Mouse (Mus musculus) kidney, postnatal 36 days (tissue): ENCODE measurements around the gene Amdhd2.

Experiments
- DNase-seq, 2 experiments: peaks; one replicate each; pipeline ENCODE4 v3.0.0; 2021 to 2022; ENCODE audit warnings: mixed read lengths in 2 of 2

Amdhd2 gene

DNA sequence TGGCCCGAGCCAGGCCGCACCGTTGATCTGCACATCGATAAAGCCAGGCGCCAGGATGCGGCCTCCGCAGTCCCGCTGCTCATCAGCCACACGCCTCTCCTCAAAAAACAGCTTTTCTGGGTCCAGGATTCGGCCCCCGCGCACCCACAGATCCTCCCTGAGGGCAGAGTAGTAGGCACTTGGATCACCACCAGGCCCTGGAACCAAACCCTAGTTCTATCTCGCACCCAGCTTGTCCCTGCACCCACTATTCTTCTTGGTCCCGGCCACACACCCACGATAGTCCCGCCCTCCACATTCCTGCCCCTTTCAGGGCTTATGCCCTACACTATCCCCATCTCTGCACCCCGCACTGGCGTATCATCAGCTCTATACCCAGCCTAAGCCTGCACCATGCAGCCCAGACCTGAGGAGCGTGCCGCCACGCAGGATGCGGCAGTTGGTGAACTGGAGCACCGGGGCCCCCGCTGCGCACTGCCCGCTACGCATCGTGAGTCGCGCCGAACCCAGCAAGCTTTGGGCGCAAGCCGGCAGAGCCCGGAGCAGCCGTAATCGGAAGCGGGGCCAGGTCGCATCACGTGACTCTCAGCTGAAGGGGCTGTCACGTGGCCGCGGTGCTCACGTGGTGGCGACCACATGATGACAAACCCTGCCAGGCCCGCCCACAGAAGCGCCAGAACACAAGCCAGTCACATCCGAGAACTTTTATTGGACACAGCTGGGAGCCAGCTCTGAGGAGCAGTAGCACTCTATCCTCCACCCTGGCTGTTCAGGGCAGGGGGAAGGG, at the start of gene Amdhd2:
Gene Amdhd2, minus strand, starts transcription at position 591 of the 787 bp plus-strand sequence.
- DNase-seq, result peak; percentile 98 to 99

DNA sequence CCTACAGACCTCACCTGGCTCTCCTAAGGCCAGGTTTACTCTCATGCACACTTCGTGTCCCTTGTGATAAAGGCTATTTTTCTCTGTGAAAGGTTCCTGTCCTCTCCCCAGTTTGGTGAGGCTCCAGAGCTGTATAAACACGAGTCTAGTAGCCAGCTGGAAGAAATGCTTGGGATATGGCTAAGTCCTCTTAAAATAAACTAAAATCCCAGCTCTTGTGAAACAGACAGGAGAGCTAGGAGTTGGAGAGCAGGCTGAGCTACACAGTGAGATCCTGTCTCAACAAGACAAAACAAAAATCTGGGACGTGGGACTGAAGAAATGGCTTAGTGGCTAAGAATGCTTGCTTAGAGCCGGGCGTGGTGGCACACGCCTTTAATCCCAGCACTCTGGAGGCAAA, 49.6 kb upstream of the Amdhd2 start:
- no peak for DNase-seq

DNA sequence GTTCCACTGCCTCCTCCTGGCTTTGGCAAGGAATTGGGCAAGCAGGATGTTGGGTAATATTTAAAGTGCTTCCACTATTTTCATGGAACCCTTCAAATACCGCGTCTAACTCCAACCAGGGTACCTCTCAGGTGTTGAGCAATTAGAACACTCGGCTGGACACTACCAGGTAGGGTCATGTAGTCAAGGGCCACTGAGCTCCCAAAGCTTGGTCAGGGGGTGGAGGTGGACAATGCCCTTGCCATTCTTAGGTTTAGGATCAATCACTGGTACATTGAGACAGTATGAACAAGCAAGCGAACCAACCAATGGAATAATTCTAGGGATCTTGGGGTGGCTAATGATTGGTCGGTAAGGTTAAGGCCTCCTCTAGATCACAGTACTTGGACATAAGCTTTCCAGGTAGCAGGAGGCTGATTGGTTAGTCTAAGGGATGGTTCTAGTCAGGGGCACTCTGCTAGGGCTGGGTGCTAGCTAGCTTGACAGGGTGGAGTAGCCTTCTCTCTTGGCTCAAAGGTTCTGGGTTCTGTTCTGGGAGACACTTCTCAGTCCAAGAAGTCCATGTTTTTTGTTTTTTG, 49.0 kb upstream of the Amdhd2 start:
- no peak for DNase-seq

DNA sequence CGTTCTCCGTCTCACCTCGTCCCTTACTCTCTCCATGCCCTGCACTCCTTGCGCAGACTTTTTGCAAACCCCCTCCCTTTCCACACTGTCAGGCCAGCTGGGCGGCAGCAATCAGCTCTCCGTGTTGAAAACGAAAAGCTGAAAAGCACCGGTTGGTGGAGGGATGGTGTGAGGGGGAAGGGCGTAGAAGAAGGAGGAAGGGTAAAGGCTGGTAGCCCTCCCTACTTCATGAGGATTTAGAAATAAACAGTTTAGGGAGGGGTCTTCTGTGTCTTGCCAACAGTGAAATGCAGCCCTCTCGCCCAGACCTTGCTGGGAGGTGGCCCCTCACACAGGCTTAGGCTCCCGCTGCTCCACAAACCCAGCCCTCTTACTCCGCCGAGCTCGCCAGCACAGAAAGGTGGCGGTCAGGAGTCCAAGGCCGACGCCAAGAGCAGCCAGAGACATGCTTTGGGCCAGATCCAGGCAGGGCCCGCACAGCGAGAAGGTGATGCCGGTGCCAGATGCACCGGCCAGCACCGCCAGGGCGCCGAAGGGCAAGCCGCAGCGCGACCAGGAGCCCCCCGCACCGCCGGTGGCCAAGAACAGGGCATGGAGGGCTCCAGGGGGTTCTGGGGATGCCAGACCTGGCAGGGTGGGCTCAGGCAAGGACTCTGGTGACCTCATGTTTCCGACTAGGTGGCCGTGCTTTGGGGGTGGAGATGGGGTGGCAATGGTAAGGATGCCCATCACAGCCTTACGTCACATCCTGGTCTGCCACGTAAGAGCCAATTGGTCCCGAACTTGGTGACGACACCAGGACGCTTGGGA, 48.3 kb upstream of the Amdhd2 start:
- DNase-seq, result peak; percentile 59 to 75

DNA sequence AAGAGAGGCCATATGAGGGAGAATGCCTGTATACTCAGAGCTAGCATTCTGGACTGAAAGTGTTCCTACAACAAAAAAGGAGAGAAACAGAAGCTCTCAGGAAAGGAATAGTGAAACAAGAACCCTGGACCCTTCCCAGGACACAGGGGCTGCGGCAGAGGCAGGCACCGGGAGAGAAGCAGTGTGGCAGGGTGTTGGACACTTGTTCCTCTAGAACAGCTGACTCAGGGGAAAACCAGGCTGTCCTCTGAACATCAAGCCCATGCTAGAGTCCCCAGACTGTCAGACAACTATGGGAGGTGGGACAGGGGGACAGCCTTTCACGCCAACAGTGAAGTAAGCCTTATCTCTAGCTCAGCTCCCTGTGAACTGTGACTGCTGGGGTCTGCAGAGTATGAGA, 47.0 kb upstream of the Amdhd2 start:
- no peak for DNase-seq

DNA sequence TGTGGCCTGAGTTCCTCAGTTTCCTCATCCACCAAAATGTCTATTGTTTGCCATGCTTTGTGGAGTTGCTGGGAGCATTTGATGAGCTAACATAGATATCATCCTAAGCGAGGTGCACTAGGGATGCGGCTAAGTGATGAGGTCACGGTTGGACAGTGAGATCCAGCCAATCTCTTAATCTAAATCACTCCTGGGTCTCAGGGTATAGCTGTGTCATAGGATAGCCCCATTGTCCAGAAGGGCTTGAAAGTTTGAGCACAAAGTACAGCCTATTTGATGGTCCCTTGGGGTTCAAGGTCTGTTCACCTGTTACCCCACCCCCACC, 46.3 kb upstream of the Amdhd2 start:
- no peak for DNase-seq

DNA sequence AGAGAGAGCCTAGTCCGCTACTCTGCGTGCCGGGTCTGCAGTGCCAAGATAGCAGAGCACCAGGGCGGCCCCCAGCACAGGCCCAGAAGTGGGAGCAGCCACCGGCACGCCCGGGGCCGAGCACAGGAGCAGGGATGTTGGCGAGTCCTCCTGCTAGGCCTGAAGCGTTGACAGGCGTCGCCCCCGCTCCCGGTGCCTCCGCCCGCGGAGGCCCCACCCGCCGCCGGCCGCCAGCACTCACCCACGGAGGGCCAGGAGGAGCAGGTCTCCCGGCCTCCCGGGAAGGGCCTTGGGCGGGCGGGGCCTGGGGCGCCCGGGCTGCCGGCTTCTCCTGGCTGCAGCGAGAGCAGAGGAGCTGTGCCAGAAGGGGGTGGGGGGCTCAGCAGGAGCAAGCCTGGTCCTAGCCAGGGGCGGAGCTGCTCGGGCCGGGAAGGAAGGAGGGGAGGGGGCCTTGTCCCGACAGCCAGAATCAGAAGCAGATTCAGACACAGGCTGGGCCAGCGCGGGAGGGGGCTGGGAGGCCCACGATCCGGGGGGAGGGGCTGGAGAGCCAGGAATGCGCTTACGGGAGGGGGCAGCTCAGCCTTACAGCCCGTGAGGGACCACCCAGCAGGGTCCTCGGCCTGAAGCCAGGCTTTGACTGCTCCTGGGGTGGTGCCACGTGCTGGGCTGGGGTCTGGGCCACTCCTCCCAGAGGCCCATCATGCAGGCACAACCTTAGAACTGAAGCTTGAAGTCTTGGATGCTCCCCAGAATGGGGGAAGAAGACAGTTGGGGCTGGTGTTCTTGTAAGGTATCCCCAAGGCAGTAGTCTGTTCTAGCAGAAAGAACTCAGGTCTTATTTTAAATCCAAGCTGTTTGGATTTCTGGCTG, 45.7 kb upstream of the Amdhd2 start, which contains the start of gene Ntn3:
Gene Ntn3, minus strand, starts transcription at position 489 of the 873 bp plus-strand sequence.
- peak in 1 of 2 experiments; percentile 43 for DNase-seq

DNA sequence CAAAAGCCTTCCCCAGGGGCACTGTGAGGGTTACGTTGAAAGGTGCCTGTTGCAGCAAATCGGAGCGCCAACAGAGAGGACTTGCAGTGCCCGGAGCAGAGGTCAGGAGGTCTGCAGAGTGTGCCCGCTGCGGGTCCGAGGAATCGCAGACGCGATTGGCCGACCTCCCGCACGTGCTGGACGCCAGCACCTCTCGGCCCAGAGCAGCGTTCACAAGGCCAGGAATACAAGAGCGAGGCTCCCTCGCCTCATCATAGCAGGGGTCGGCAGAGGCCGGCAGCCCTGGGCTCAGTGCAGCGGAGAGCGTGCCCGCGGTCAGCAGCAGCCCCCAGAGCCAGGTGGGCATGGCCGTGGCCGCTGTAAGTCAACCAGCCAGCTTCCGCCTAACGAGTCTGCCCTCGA, 45.1 kb upstream of the Amdhd2 start:
- peak in 1 of 2 experiments; percentile 58 for DNase-seq

DNA sequence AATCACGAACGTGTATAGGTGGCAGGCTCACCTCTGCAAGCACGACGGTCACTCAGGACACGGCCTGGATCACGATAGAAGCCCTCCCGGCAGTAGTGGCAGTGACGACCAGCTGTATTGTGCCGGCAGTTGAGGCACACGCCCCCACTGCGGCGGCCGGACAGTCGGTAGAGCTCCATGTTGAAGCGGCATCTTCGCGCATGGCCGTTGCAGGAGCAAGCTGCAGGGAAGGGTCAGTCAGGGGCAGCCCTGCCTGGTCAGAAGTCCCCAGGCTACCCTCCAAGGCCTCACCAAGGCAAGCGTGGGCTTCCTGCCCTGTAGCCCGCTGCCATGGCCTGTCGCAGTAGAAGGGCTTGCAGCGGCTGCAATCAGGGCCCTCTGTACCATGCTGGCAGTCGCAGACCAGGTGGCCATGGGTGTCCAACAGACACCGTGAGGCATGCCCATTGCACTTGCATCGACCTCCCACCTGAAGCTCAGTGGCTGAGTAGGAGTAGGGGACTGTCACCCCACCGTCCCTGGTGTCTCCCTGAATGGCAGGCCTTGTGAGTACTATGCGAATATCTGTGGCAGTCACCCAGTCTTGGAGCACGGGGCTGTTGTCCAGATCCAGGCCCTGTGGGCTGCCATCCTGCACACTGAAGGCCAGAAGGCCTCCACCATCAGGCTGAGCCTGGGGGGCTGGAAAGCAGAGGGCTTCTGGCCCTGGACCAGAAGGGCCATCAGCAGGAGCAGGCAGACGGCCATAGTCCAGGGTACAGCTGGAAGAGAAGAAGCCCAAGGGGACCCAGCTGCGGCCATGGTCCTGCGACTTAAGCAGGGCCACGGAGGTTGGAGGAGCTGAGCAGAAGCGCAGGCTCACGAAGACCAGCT, 44.4 kb upstream of the Amdhd2 start:
- no peak for DNase-seq

DNA sequence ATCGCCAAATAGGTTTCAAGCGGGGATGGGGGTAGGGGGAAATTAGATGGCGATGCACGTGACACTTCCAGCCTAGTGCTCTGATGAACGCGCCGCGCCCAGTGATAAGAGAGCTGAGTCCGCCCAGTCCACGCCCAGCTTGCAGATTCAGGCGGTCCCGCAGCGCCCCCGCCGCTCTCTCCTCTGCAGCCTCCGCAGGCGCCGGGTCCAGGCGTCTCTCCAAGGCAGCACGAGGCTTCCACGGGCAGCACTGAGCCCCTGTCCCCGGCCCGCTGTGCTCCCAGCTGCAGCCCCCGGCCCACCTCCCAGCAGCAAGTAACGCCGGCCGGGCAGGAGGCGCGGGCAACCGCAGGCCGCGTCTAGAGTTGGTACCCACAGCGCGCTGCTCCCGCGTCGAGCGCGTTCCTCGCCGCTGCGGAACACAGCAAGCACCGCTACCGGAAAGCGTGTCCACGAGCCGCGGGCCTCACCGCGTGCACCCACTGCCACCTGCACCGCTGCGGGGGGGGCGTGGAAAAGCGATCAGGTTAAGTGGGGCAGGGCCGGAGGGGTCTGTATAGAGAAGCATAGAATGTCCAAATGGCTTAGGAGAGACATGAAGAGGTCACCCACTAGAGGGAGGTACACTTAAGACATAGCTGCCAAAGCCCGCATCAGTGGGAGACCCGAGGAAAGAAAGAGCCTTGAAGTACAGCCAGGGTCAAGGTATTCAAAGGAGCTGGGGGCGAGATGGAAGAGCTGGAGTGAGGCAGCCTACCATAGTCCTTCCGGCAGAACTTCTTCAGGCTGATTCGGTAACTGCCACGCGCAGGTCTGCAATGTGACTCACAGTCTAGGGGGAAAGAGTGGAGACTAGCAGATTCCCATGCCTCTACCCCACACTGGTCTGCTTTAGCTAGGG, 43.1 kb upstream of the Amdhd2 start:
- DNase-seq, result peak in 1 of 2 experiments; percentile 67

DNA sequence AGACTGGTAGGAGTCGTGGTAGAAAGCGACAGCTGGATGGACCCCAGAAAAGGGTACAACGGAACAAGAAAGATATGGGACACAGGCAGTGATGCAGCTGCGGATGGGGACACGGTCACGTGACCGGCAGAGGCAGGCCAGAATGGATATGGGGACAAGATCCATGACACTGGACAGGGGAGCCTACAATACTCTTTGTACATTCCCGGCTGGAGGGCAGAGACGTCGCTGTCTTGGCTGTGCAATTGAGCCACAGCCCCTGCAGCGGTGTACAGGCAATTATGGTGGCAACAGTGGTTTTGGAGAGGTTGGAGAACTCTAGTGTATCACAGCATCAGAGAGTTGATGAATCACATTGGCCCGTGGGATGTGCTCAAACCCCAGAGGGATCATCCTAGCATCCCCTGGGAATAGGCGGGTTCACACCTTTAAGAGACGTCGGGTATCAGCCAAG, 42.4 kb upstream of the Amdhd2 start:
- DNase-seq, result peak; percentile 43 to 72

DNA sequence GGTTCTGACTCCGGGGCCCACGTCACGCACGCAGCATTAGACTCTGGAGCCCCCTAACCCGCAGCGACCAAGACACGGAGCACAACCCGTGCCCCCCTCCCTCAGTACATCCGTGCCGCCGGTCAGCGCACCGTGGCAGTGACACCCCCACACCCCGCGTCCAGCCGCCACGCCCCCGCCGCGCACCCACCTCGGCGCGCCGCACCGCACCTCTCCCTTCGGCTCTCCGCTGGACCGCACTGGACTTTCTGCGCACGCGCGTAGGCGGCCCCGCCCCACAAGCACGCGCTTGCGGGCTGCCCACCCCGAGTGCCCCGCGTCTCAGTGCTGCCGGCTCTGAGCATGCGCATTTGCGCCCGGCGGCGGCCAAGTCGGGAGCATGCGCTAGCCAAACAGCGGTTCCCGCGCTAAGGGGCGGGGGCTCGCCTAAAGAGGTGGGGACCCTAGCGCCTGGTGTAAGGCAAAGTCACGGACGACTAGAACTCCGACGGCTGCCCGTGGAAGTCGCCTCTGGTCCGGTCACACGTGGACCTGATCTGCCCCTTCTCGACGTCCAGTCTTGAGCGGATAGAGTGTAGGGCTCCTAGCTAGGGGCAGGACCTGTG, 41.8 kb upstream of the Amdhd2 start, which contains the start of gene Tbc1d24:
Gene Tbc1d24, minus strand, starts transcription at position 279 of the 605 bp plus-strand sequence.
- DNase-seq, result peak; percentile 92 to 96

DNA sequence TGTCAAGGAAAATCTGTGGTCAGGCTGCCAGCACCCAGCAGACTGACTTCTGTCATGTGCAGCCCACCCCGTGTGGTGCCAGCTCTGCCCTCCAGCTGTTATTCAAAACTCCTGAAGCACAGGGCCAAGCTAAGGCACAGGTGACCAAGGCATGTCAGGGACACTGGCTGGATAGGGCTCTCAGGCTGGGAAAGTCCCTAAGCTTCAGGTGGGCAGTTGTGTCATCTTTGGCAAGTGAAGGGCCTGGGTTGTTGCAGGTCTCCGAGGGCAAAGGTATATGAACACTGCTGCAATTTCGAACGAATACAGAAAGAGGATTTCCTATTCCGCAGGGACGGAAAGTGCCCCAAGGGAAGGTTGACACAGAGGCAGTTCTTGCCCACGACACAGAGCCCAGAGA, 41.3 kb upstream of the Amdhd2 start:
- DNase-seq, result no peak

DNA sequence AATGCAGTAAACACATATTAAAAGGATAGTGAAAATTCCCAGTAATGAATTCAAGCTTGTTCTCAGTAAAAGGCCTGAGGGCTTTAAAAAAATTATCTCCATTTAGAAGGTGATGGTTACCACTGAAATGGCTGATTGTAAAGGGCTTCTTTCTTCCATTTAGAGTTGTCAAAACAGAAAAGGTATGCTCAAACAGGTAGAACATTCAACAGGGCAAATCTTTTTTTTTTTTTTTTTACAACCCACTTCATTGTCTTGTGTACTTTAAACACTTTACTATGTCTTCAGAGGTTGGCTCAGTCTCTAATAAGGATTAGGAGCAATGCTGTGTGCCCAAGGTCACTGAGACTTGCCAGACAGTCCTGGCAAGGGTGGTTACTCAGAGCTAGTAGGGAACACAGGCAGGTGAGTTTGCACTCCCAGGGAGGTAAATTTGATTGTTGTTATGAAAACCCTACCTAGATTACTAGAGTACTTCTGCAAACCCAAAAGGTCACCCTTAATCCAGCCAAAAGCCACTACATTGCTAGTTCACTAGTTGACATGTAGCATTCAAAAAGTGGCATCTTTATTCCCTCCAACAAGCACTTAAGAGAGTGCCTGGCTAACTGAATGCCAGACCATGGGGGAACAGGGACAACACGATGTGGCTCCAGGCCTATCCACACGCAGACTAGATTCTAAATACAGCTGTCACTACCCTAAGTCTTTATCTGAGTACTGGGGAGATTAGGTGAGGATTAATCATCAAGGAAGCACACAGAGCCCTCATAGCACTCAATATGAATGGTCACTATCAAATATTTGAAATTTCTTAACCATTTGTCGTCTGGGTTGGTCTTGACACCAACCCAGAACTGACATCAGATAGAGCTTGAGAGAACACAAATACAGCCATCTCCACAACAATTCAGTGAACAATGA, 40.3 kb upstream of the Amdhd2 start:
- no peak for DNase-seq

DNA sequence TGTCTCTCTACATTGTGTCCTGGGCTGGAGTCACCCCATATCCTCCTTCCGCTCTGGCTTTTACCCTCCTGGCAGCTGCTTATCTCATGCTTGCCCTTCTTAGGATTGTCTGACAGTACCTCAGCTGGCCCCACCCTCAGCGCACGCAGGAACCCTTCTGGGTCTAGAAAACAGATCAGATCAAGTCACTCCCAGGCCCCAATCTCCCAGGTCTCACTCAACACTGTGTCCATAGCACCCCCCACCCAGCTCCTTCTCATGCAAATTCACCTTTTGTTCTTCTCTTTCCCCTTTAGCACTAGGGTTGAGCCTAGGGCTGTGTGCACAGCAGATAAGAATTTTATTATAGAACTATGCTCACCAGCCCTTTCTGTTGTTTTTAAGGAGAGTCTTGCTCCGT, 39.5 kb upstream of the Amdhd2 start:
- DNase-seq, result no peak

DNA sequence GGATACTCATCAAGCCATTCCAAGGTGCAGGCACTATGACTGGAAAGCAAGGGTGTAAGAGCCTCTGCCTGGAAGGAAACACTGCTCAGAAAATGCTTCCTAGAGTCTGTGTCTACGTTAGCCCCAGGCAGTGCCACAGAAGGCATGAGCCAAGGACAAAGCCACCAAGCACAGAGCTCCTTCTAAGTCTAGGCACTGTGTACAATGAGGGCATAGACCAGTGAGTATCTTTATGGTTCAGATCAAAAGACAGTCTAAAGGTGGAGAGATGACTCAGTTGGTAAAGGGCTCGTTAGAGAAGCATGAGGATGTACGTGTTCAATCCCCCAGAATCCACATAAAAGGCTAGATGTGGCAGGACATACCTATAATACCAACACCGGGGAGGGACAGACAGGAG, 37.5 kb upstream of the Amdhd2 start:
- DNase-seq, result no peak

DNA sequence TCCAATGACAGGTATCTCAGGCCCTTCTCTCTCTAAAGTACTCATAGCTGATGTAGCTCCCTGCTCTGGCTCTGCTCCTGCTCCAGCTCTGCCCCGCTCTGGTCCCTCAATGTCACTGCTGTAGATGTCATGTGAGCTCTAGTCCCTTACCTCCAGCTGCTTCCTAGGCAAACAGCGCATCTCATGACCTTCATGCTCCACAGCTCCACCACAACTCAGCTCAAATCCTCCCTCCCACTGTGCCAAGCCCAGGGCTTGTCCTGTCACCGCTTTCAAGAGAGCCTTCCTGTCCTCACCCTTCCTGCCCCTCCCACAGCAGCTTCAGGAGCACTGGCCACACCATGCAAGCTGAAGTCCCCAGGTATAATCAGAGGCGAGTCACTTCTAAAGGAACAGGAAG, 36.2 kb upstream of the Amdhd2 start:
- peak; percentile 22 to 30 for DNase-seq

DNA sequence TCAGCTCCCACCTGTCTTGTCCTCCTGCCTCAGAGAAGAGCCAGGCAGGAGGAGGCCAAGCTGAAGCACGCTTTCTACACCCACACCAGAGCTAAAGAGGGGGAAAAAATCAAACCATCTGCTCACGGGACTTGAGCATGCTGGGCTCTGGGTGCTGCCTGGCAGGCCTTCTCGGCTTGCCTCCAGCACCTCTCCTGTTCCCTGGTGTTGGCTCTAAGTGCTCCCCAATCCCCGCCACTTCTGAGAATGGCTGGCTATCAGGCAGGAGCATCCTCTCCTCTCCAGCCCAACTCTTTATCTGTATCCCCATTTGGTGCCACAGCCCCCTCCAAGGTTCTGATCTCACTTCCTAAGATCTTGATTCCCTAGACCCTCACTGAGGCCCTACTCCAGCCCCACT, 35.7 kb upstream of the Amdhd2 start:
- no peak for DNase-seq
